Mouse (Mus musculus) lung, postnatal 36 days (tissue): ENCODE results near the gene Gm8369.
A peak's percentile ranks its signal among the peaks of the same experiment; 100 is the strongest.
"Not testable (repeated sequence)": the region's sequence is repeated elsewhere in the genome, so short reads cannot be mapped to it uniquely, and the experiment has no call there.

Source experiments
- DNase-seq: peaks from one replicate; pipeline ENCODE4 v3.0.0; 2022; ENCODE audit warnings: mixed read lengths

The Gm8369 gene

GRCm38 (mm10) chr19:11516845-11517244, 31.1 kb downstream of the Gm8369 start:
- DNase-seq = peak; percentile 34

GRCm38 (mm10) chr19:11517373-11517772, 31.6 kb downstream of the Gm8369 start:
- DNase-seq = peak; percentile 21

- peak; percentile 11 for DNase-seq
These were observed 32.6 kb downstream of the Gm8369 start for GRCm38 (mm10) chr19:11518356-11518755.

GRCm38 (mm10) chr19:11520146-11520545, 34.4 kb downstream of the Gm8369 start:
- no peak for DNase-seq

GRCm38 (mm10) chr19:11533421-11533820, 47.7 kb downstream of the Gm8369 start:
- no peak for DNase-seq

- DNase-seq = peak; percentile 64
These were observed 48.2 kb downstream of the Gm8369 start for GRCm38 (mm10) chr19:11533888-11534445.

GRCm38 (mm10) chr19:11536593-11536992, 50.9 kb downstream of the Gm8369 start, which contains the start of gene Ms4a4d:
Gene Ms4a4d (plus strand): TSS chr19:11536801.
- DNase-seq = peak; percentile 59

- peak; percentile 51 for DNase-seq
These were observed 51.6 kb downstream of the Gm8369 start for GRCm38 (mm10) chr19:11537336-11537735.

GRCm38 (mm10) chr19:11540166-11540821, 54.6 kb downstream of the Gm8369 start:
- DNase-seq = peak; percentile 41

- not testable (repeated sequence) for DNase-seq
These were observed 58.6 kb downstream of the Gm8369 start for GRCm38 (mm10) chr19:11544383-11544782.

- DNase-seq = no peak
These were observed 62.2 kb downstream of the Gm8369 start for GRCm38 (mm10) chr19:11547911-11548310.

- DNase-seq = no peak
These were observed 69.0 kb downstream of the Gm8369 start for GRCm38 (mm10) chr19:11554726-11555125.

GRCm38 (mm10) chr19:11559560-11559959, 73.8 kb downstream of the Gm8369 start:
- DNase-seq = peak; percentile 51
